Mouse (Mus musculus): ENCODE measurements around the gene 1700016K19Rik.

GRCm38 (mm10) chr11:76001237-76001878 is 1.6 kb downstream of the 1700016K19Rik start:
- TF ChIP-seq ZC3H11A (IDR thresholded peaks at IDR 0.05; ENCODE audit: borderline replicate concordance, low read depth, low read length) (no peak), HCFC1 (IDR thresholded peaks at IDR 0.05; ENCODE audit: borderline replicate concordance, insufficient read depth, low read length) (no peak), CHD2 (IDR thresholded peaks at IDR 0.05; ENCODE audit: low read depth, low read length) (no peak)
